ENCODE assay signal across 22 mouse cellular contexts in genomic region chr8:12301998-12302397, GRCm38 (mm10). TPM values are rescaled to one million over a fixed set of nuclear protein-coding genes. Genes with fewer than 3 reads are reported as not detected.
"Had no signal": no experiment of that assay in that cellular context is flagged by ENCODE, and none has a peak within 500 bp of the region (broad histone marks: within the 10 kb centered on the region; RNA-seq: fewer than 3 reads in every experiment).

No protein-coding gene starts in this region.

- H3K9me3 ChIP-seq: limb, embryonic 15.5 days; liver, embryonic 12.5 days; midbrain, embryonic 12.5 days; stomach, embryonic 15.5 days had no signal

- ATAC-seq: liver, embryonic 12.5 days had no signal

- H3K9ac ChIP-seq: limb, embryonic 15.5 days; liver, embryonic 12.5 days; lung, embryonic 14.5 days; midbrain, embryonic 12.5 days; stomach, embryonic 15.5 days had no signal

- DNase-seq: kidney, adult 8-10 months; kidney, postnatal 25 days; layer of hippocampus, postnatal 36 days; lung, embryonic 14.5 days; lung, postnatal 10 days; right cerebral cortex, postnatal 14 days; thymus, adult 2 months; thymus, postnatal 25 days had no signal

- H3K27me3 ChIP-seq: limb, embryonic 15.5 days; liver, embryonic 12.5 days; stomach, embryonic 15.5 days had no signal

- H3K4me1 ChIP-seq: limb, embryonic 15.5 days; liver, embryonic 12.5 days; megakaryocyte, embryonic 14.5 days; stomach, embryonic 15.5 days had no signal

- H3K4me3 ChIP-seq: limb, embryonic 15.5 days; liver, embryonic 12.5 days; megakaryocyte, embryonic 14.5 days; midbrain, embryonic 12.5 days; stomach, embryonic 15.5 days had no signal

- H3K36me3 ChIP-seq: limb, embryonic 15.5 days; liver, embryonic 12.5 days; midbrain, embryonic 12.5 days; stomach, embryonic 15.5 days had no signal

- H3K27ac ChIP-seq: limb, embryonic 15.5 days; liver, embryonic 12.5 days; macrophage; midbrain, embryonic 12.5 days; stomach, embryonic 15.5 days had no signal

- H3K4me2 ChIP-seq: limb, embryonic 15.5 days; liver, embryonic 12.5 days; lung, embryonic 14.5 days; midbrain, embryonic 12.5 days; stomach, embryonic 15.5 days had no signal

RNA-seq across cellular contexts. Expression of gene A230072I06Rik, which starts 23.4 kb away (rescaled TPM):
- total RNA-seq: layer of hippocampus, postnatal 36 days; left cerebral cortex, adult 8-10 months had no signal
- polyA plus RNA-seq: kidney, embryonic 16.5 days; limb, embryonic 11.5 days; limb, embryonic 15.5 days; liver, embryonic 12.5 days; liver, embryonic 16.5 days; lung, embryonic 14.5 days; macrophage; neural tube, embryonic 14.5 days; spleen, adult 2 months; testis, adult 2 months; thymus, adult 2 months; urinary bladder, adult 2 months had no signal
